Mouse (Mus musculus): Measurements from ENCODE around the gene Zdhhc21. TPM values are rescaled to one million over a fixed set of nuclear protein-coding genes. Genes with fewer than 3 reads are reported as not detected.

Gene Zdhhc21
- total and polyA plus RNA-seq, 2 experiments = 1.5 to 6.4 TPM

DNA sequence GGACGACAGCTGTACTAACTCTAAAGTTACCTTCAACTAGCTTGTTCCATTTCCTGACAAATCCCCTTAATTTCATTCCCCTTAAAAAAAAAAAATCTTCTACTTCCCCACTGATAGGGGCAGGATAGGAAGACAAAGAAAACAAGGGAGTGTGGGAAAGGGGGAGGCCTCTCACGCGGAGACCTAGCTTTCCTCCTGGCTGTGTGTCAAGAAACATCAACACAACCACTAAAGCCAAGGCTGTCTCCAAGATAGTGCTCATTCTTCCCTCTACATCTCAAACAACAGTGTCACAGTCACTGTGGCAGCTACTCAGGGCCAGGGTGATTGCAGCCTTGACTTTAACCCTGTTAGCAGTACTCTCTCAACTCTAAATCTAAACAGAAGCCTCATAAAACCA lies 808 bp upstream of the Zdhhc21 start:
- TF ChIP-seq CTCF (IDR thresholded peaks at IDR 0.05; ENCODE audit: low read depth, low read length) (no peak), POLR2A (IDR thresholded peaks at IDR 0.05; ENCODE audit: extremely low read depth, insufficient read depth, low read length) (no peak)
- H3K27ac ChIP-seq (replicated peaks; ENCODE audit: insufficient read depth, low read depth, low read length) = no peak overlapping the region
- H3K9ac ChIP-seq (ENCODE audit: low read depth, low read length) = no peak overlapping the region
- H3K4me3 ChIP-seq (ENCODE audit: insufficient read depth, low read depth, low read length) = no peak overlapping the region
- no peaks in the 10 kb centered on the region for H3K27me3 ChIP-seq (ENCODE audit: control insufficient read depth, insufficient read depth, low read length)
- 61% methylated on average over 3 of the region's 3 CpGs for WGBS
- DNase-seq (ENCODE audit: extremely low read depth, low read depth, low spot score) = no peak
- H3K4me1 ChIP-seq (ENCODE audit: control insufficient read depth, insufficient read depth, low read length) = no peaks in the 10 kb centered on the region; the same call in 1 of the 2 replicates
- 0 out of 2 replicates have a peak, but pooled peaks cover 3% of the 10 kb centered on the region for H3K79me2 ChIP-seq (ENCODE audit: control insufficient read depth, insufficient read depth, low read length)
- H3K36me3 ChIP-seq (ENCODE audit: control insufficient read depth, insufficient read depth, low read length) = no peaks in the 10 kb centered on the region

DNA sequence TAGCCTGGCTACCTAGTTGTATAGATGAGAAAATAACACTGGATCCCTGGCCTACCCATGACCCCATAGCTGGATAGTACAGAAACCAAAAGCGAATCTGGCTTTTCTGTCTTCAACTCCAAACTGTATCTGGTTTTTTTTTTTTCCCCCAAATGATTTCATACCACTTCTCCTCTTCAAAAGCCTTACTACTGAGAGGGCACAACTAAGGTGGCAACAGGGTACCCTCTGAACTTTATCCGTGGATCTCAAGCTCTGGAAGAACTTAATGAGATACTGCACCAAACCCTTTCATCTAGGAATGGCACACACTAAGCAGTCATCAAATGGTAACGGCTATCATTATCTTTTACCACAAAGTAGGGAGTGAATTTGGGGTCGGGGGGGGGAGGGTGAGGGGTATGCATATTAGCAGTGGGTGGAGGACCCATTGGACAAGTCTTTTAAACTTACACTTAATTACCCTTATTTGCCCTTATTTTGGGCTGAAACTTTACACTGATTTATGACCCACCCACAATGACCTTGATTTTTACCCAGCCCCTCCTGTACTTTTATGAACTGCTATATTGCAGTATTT lies 1.2 kb downstream of the Zdhhc21 start:
- no peak for DNase-seq (ENCODE audit: extremely low read depth, low read depth, low spot score)
- TF ChIP-seq POLR2A (IDR thresholded peaks at IDR 0.05; ENCODE audit: extremely low read depth, insufficient read depth, low read length) (no peak), CTCF (IDR thresholded peaks at IDR 0.05; ENCODE audit: low read depth, low read length) (no peak)
- H3K4me1 ChIP-seq (ENCODE audit: control insufficient read depth, insufficient read depth, low read length) = no peaks in the 10 kb centered on the region; the same call in 1 of the 2 replicates
- H3K27ac ChIP-seq (replicated peaks; ENCODE audit: insufficient read depth, low read depth, low read length) = no peak overlapping the region
- H3K9ac ChIP-seq (ENCODE audit: low read depth, low read length) = peak overlapping the region; percentile 88
- H3K36me3 ChIP-seq (ENCODE audit: control insufficient read depth, insufficient read depth, low read length) = no peaks in the 10 kb centered on the region
- 0 out of 2 replicates have a peak, but pooled peaks cover 6% of the 10 kb centered on the region for H3K79me2 ChIP-seq (ENCODE audit: control insufficient read depth, insufficient read depth, low read length)
- H3K27me3 ChIP-seq (ENCODE audit: control insufficient read depth, insufficient read depth, low read length) = no peaks in the 10 kb centered on the region
- H3K4me3 ChIP-seq (ENCODE audit: insufficient read depth, low read depth, low read length) = peak overlapping the region; percentile 80
- WGBS = 47% methylated on average over 4 of the region's 4 CpGs

DNA sequence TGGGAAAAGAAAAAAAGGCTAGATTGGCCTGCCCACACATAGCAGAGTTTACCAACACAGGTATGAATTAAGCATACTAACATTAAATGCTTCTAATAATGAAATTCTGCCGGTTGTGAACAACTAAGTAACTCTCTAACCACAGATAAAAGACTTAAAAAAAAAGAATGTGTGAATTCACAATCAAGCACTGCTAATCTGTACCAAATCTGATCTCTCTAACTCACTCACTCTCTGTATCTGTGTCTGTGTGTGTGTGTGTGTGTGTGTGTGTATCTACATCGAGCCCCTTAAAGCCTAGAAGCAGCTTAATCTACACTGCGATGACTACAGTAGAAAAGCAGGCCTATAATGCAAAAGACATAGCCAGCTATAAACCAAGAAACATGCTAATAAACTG lies 2.8 kb downstream of the Zdhhc21 start:
- Histone ChIP-seq H3K4me3 (ENCODE audit: insufficient read depth, low read depth, low read length) (no peak overlapping the region), H3K4me1 (ENCODE audit: control insufficient read depth, insufficient read depth, low read length) (no peaks in the 10 kb centered on the region; the same call in 1 of the 2 replicates), H3K27ac (replicated peaks; ENCODE audit: insufficient read depth, low read depth, low read length) (no peak overlapping the region), H3K9ac (ENCODE audit: low read depth, low read length) (no peak overlapping the region), H3K27me3 (ENCODE audit: control insufficient read depth, insufficient read depth, low read length) (no peaks in the 10 kb centered on the region), H3K79me2 (ENCODE audit: control insufficient read depth, insufficient read depth, low read length) (0 out of 2 replicates have a peak, but pooled peaks cover 6% of the 10 kb centered on the region), H3K36me3 (ENCODE audit: control insufficient read depth, insufficient read depth, low read length) (no peaks in the 10 kb centered on the region)
- WGBS = 90% methylated on average over 3 of the region's 3 CpGs
- no peak for DNase-seq (ENCODE audit: extremely low read depth, low read depth, low spot score)
- no peak for TF ChIP-seq CTCF (IDR thresholded peaks at IDR 0.05; ENCODE audit: low read depth, low read length)
- no peak for TF ChIP-seq POLR2A (IDR thresholded peaks at IDR 0.05; ENCODE audit: extremely low read depth, insufficient read depth, low read length)

DNA sequence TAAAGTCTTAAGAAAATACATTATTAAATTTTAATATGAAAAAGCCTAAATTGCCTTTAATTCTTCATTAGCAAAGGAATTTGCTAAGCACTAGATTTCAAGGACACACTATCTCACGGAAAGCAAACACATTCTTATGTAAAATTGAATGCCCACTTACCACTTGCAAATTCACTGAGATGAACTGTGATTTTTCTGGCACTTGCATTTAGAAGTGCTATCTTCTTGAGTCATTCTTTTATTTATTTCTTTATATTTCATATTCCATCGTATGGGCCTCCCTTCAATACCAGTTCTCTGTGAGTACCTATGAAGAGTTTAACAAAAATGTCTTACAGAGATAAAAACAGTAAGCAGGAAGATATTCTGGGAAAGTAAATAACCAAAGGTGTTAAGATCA lies 5.9 kb downstream of the Zdhhc21 start:
- Histone ChIP-seq H3K27me3 (ENCODE audit: control insufficient read depth, insufficient read depth, low read length) (no peaks in the 10 kb centered on the region), H3K27ac (replicated peaks; ENCODE audit: insufficient read depth, low read depth, low read length) (no peak overlapping the region), H3K36me3 (ENCODE audit: control insufficient read depth, insufficient read depth, low read length) (no peaks in the 10 kb centered on the region), H3K79me2 (ENCODE audit: control insufficient read depth, insufficient read depth, low read length) (0 out of 2 replicates have a peak, but pooled peaks cover 6% of the 10 kb centered on the region), H3K9ac (ENCODE audit: low read depth, low read length) (no peak overlapping the region), H3K4me3 (ENCODE audit: insufficient read depth, low read depth, low read length) (no peak overlapping the region), H3K4me1 (ENCODE audit: control insufficient read depth, insufficient read depth, low read length) (peaks cover 1% of the 10 kb centered on the region; the same call in 1 of the 2 replicates)
- 91% methylated on average over 2 of the region's 2 CpGs for WGBS
- no peak for DNase-seq (ENCODE audit: extremely low read depth, low read depth, low spot score)
- TF ChIP-seq POLR2A (IDR thresholded peaks at IDR 0.05; ENCODE audit: extremely low read depth, insufficient read depth, low read length) (no peak), CTCF (IDR thresholded peaks at IDR 0.05; ENCODE audit: low read depth, low read length) (no peak)

DNA sequence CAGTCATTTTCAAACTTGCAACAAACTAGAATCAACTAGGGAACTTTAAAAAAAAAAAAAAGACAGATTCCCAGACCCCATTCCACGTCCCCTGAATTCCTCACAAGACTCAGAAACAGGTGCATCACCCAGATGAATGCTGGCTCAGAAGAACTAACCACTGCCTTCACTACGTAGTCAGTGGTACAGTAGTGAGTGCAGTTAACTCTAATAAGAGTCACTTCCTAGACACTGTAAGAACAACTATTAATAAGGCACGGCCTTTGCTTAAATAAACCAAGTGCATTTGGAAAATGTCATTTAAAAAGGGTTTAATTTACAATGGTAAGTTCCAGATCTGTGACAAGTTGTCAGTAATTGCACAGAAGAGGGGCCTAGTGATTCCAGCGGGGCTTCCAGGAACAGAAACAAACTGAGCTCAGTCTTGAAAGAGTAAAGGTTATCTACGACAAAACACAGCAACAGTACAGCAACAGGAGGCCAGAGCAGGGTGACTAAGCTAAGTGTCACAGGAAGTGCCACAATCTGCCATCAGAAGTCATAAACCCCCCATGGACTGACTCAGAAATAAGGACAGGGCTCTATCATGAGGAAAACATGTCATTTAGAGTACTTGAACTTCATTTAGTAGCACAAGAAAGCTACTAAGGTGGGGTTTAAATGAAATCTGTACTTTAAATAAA lies 11.1 kb downstream of the Zdhhc21 start:
- Histone ChIP-seq H3K4me3 (ENCODE audit: insufficient read depth, low read depth, low read length) (no peak overlapping the region), H3K27ac (replicated peaks; ENCODE audit: insufficient read depth, low read depth, low read length) (no peak overlapping the region), H3K79me2 (ENCODE audit: control insufficient read depth, insufficient read depth, low read length) (no peaks in the 10 kb centered on the region), H3K27me3 (ENCODE audit: control insufficient read depth, insufficient read depth, low read length) (no peaks in the 10 kb centered on the region), H3K36me3 (ENCODE audit: control insufficient read depth, insufficient read depth, low read length) (peaks cover 4% of the 10 kb centered on the region), H3K4me1 (ENCODE audit: control insufficient read depth, insufficient read depth, low read length) (peaks cover 2% of the 10 kb centered on the region; the same call in 1 of the 2 replicates), H3K9ac (ENCODE audit: low read depth, low read length) (no peak overlapping the region)
- peak; percentile 7 for DNase-seq (ENCODE audit: extremely low read depth, low read depth, low spot score)
- 69% methylated on average over 5 of the region's 5 CpGs for WGBS
- TF ChIP-seq CTCF (IDR thresholded peaks at IDR 0.05; ENCODE audit: low read depth, low read length) (no peak), POLR2A (IDR thresholded peaks at IDR 0.05; ENCODE audit: extremely low read depth, insufficient read depth, low read length) (no peak)
